Mouse (Mus musculus): ENCODE measurements around the gene Defb46.

Defb46 gene

DNA sequence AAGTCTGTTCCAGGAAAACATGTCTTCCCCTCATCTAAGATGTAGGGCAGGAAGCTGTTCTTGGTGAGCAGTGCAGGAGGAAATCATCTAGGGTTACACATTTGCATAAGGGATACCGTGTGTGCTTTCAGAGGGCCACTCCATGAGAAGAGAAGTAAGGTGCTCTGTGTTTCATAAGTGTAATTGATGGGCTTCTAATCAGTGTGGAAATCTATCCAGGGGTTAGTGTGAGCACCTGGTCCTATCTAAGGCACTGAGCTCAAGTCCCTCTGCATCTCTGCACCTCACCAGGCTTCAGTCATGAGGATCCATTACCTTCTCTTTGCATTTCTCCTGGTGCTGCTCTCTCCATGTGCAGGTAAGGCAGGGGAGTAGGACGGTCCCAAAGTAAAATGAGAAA is at the start of gene Defb46:
TSS of gene Defb46 (plus strand) at position 301 of the 400 bp plus-strand sequence.
- DNase-seq (ENCODE audit: extremely low read depth, insufficient read length, low spot score): no peak

GRCm38 (mm10) chr8:19225161-19225560 is 14.6 kb upstream of the Defb46 start, which contains the start of gene Defb6:
Gene Defb6 (plus strand): TSS chr8:19225478.
- no peak for DNase-seq (ENCODE audit: extremely low read depth, insufficient read length, low spot score)

GRCm38 (mm10) chr8:19238101-19238500 is 1.6 kb upstream of the Defb46 start:
- DNase-seq (ENCODE audit: extremely low read depth, insufficient read length, low spot score): no peak

DNA sequence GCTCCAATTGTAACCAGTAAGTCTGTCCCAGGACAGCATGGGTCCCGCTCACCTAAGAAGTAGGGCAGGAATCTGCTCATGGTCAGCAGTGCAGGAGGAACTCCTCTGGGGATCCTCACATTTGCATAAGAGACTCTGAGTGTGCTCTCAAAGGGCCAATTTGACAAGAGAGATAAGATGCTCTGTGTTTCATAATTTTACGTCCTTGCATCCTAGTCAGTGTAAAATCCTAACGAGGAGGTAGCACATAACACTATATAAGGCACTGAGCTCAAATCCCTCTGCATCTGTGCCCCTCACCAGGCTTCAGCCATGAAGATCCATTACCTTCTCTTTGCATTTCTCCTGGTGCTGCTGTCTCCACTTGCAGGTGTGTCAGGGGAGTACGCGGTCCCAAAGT is 7.6 kb downstream of the Defb46 start, which contains the start of gene Defb5:
TSS of gene Defb5 (plus strand) at position 301 of the 400 bp plus-strand sequence.
- no peak for DNase-seq (ENCODE audit: extremely low read depth, insufficient read length, low spot score)

GRCm38 (mm10) chr8:19258136-19258535 is 18.4 kb downstream of the Defb46 start:
- DNase-seq (ENCODE audit: extremely low read depth, insufficient read length, low spot score): no peak

- no peak for DNase-seq (ENCODE audit: extremely low read depth, insufficient read length, low spot score)
Measured at GRCm38 (mm10) chr8:19259667-19260066, 20.0 kb downstream of the Defb46 start.

All from 3134 (cell line).